Mouse (Mus musculus) cerebellum, adult (tissue): Measurements from ENCODE around the gene Necab2.

Source experiments
- ATAC-seq: cut with Nextera tagmentation; 2 replicates; pipeline ENCODE4 v1.9.2; 2017; ENCODE audit warnings: mild to moderate bottlenecking, moderate library complexity, mixed read lengths; ENCODE audit not compliant: insufficient number of reproducible peaks, low FRiP score, low TSS enrichment

Necab2 gene

DNA sequence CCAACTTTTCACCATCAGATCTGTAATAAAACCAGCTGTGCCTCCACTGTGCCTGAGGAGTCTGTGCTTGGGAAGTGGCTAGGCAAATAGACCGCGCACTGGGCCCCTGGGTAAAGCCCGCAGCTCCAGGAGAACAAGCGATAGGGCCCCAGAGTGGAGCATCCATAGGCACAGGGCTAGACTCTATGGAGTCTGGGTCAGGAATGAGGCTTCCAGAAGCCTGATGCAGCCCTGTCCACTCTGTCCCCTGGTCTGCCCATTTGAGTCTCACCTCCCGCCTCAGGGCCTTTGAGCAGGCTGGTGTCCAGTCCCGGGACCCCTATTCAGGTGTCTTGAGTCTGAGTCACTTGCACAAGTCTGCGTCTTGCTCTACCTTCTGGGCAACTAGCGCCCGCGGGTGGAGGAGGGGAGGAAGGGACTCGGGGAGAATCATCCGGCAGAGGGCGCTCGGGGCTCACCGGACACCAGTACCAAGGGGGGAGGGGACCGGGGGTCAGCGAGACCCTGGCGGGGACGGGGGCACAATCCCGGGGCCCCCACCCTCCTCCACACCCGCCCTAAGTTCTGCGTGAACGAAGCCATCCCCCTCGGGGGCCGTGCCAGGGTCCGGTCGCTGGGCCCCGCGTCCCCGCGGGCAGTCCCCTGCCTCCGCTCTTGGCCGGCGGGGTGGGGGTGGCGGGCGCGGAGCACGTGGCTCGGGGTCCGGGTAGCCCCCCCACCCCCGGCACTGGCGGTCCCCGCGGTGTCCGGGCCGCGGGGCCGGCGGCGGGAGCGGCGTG, at the start of gene Necab2:
Necab2 (plus strand) TSS at position 509 of the 779 bp plus-strand sequence.
- no peak for ATAC-seq

GRCm38 (mm10) chr8:119398558-119398957, 48.0 kb upstream of the Necab2 start:
- ATAC-seq, result no peak

GRCm38 (mm10) chr8:119399255-119399654, 47.3 kb upstream of the Necab2 start:
- no peak for ATAC-seq

GRCm38 (mm10) chr8:119400122-119400671, 46.3 kb upstream of the Necab2 start:
- ATAC-seq, result no peak

GRCm38 (mm10) chr8:119400904-119401303, 45.6 kb upstream of the Necab2 start:
- no peak for ATAC-seq

GRCm38 (mm10) chr8:119403912-119404311, 42.6 kb upstream of the Necab2 start:
- no peak for ATAC-seq

DNA sequence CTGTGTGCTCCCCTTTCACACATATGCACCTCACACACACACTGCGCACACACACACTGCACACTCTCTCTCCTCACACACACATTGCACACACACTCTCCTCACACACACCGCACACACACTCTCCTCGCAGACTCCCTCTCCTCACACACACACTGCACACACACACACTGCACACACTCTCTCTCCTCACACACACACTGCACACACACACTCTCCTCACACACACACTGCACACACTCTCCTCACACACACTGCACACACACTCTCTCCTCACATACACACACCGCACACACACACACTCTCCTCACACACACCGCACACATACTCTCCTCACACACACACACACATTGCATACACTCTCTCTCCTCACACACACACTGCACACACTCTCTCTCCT, 41.9 kb upstream of the Necab2 start:
- ATAC-seq, result no peak

DNA sequence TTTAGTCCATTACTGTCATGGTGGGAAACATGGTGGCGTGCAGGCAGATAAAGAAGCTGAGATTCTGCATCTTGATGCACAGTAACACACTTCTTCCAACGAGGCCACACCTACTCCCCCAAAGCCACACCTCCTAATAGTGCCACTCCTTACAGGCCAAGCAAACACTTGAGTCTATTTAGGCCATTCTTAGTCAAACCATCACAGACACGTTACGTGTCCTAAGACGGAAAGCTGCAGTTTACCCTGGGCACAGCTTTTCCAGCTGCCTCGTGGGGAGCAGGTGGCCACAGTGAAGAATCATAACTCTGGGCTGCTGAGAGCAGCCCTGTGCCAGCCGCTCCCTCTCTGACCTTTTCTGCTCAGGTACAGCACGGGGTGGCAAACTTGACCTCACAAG, 38.2 kb upstream of the Necab2 start:
- no peak for ATAC-seq

GRCm38 (mm10) chr8:119412037-119412734, 34.3 kb upstream of the Necab2 start:
- ATAC-seq, result no peak

GRCm38 (mm10) chr8:119412735-119413498, 33.6 kb upstream of the Necab2 start:
- ATAC-seq, result peak; percentile 69

DNA sequence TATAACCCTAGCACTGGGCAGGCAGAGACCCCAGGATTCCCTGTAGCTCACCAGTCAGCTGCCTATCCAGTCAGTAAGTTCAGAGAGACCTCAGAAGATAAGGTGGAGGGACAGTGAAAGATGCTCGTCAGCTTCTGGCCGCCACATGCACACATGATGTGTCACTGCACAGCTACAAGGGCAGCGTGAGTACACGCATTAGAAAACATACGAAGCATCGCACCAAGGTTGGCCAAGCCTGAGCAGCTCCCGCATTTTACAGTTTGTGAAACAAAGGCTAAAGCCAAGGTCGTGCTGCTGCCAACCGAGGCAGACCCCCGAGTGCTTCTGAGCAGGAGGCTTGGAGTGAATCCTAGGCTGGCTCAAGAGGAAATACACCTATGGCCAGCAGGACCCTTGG, 32.9 kb upstream of the Necab2 start:
- no peak for ATAC-seq

DNA sequence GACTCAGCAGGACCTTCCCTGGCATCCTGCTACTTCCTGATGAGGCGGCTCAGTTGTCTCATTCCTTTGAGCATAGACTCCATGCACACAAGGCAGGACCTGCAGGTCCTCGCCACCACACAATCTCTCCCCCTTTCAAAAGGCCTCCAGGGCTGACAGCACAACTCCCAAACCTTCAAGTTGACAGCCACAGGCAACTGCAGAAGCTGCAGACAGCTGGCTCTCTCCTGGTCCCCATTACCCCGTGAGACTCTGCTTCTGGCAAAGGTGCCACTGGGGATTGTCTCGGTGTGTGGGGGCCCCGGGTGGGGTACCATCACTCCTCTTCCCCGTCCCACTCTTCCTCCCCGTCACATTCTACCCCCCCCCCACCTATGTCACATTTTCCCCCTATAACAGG, 26.2 kb upstream of the Necab2 start:
- ATAC-seq, result no peak

GRCm38 (mm10) chr8:119421603-119422122, 24.9 kb upstream of the Necab2 start:
- ATAC-seq, result no peak

- no peak for ATAC-seq
Observed at GRCm38 (mm10) chr8:119422123-119422711, 24.3 kb upstream of the Necab2 start.

GRCm38 (mm10) chr8:119423631-119424141, 22.8 kb upstream of the Necab2 start:
- no peak for ATAC-seq

GRCm38 (mm10) chr8:119424199-119424733, 22.3 kb upstream of the Necab2 start:
- ATAC-seq, result no peak

- ATAC-seq, result no peak
Observed at GRCm38 (mm10) chr8:119424740-119425139, 21.8 kb upstream of the Necab2 start.

DNA sequence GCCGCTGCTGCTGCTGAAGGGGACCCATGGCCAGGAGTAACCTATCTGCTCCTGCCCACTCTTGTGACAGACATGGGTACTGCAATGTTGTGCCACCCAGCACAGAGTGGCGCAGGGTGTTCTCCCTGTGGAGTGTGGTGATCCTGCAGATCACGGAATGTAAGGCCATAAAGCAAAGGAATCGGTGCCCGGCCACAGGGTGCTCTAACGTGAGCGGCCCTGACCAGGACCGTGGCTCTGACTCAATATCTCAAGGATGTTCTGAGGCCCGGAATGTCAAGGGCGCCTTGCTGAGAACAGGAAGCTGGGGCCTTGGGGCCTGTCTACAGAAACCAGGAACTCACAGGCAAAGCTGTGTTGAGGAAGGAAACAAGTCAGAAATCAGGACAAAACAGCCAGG, 21.0 kb upstream of the Necab2 start:
- no peak for ATAC-seq

DNA sequence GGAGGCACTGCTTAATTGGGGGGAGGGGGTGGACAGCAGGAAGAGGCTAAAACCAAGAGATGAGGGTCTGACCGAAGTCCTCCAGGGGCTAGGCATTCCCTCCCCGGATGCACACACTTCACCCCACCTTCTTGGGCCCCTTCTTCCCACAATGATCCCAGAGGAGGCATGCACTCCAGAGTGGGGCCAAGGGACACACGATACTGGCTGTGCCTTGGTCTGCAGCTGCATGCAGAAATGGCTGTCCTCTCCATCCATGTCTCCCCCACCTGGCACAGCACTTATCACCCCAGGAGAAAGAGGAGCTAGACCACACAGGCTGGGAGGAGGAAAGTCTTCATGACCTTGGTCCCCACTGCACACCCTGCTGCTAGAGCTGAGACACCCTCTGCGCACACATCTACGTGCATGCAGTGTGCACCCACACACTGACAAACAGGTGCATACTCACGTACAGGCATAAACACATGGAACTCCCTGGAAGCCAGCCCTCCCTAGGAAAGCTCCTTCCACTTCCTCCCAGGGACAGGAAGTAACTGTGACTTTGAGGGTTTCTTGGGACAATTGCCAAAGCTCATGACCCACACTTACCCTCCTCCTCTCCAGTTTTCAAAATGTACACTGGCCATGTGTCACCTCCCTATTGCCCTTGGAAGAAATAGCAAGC, 20.3 kb upstream of the Necab2 start:
- no peak for ATAC-seq
